Mouse (Mus musculus) brain, adult 2 months (tissue): ENCODE results near the gene Mbl2.
"Not testable (repeated sequence)": the region's sequence is repeated elsewhere in the genome, so short reads cannot be mapped to it uniquely, and the experiment has no call there.

Experiments used
- DNase-seq: peaks from one replicate; pipeline ENCODE4 v3.0.0; 2011; ENCODE audit warnings: low read depth, low spot score

Gene Mbl2

GRCm38 (mm10) chr19:30232691-30233090 lies at the start of gene Mbl2:
Mbl2 (plus strand) TSS chr19:30232942.
- DNase-seq: no peak

- DNase-seq: no peak
Measured at GRCm38 (mm10) chr19:30185536-30185935, 47.2 kb upstream of the Mbl2 start.

- no peak for DNase-seq
Measured at GRCm38 (mm10) chr19:30187232-30187631, 45.5 kb upstream of the Mbl2 start.

GRCm38 (mm10) chr19:30194999-30195398 lies 37.7 kb upstream of the Mbl2 start:
- DNase-seq: no peak

GRCm38 (mm10) chr19:30202177-30202576 lies 30.6 kb upstream of the Mbl2 start:
- no peak for DNase-seq

- peak; percentile 73 for DNase-seq
Measured at GRCm38 (mm10) chr19:30205159-30205816, 27.5 kb upstream of the Mbl2 start.

- no peak for DNase-seq
Measured at GRCm38 (mm10) chr19:30205874-30206273, 26.9 kb upstream of the Mbl2 start.

GRCm38 (mm10) chr19:30206981-30207380 lies 25.8 kb upstream of the Mbl2 start:
- no peak for DNase-seq

GRCm38 (mm10) chr19:30209006-30209405 lies 23.7 kb upstream of the Mbl2 start:
- not testable (repeated sequence) for DNase-seq

- DNase-seq: no peak
Measured at GRCm38 (mm10) chr19:30214026-30214425, 18.7 kb upstream of the Mbl2 start.

GRCm38 (mm10) chr19:30215736-30216135 lies 17.0 kb upstream of the Mbl2 start:
- DNase-seq: not testable (repeated sequence)

GRCm38 (mm10) chr19:30216186-30216585 lies 16.6 kb upstream of the Mbl2 start:
- no peak for DNase-seq

GRCm38 (mm10) chr19:30217335-30217734 lies 15.4 kb upstream of the Mbl2 start:
- DNase-seq: peak; percentile 63

- DNase-seq: not testable (repeated sequence)
Measured at GRCm38 (mm10) chr19:30222593-30222992, 10.1 kb upstream of the Mbl2 start.

- no peak for DNase-seq
Measured at GRCm38 (mm10) chr19:30229477-30229876, 3.3 kb upstream of the Mbl2 start.

GRCm38 (mm10) chr19:30234416-30234815 lies 1.7 kb downstream of the Mbl2 start:
- no peak for DNase-seq

- peak; percentile 18 for DNase-seq
Measured at GRCm38 (mm10) chr19:30247359-30247758, 14.6 kb downstream of the Mbl2 start.

GRCm38 (mm10) chr19:30248822-30249221 lies 16.1 kb downstream of the Mbl2 start:
- peak; percentile 78 for DNase-seq

- DNase-seq: no peak
Measured at GRCm38 (mm10) chr19:30252253-30252652, 19.5 kb downstream of the Mbl2 start.

- no peak for DNase-seq
Measured at GRCm38 (mm10) chr19:30256339-30256738, 23.6 kb downstream of the Mbl2 start.

- peak; percentile 10 for DNase-seq
Measured at GRCm38 (mm10) chr19:30281125-30281524, 48.4 kb downstream of the Mbl2 start.

GRCm38 (mm10) chr19:30287899-30288490 lies 55.3 kb downstream of the Mbl2 start:
- DNase-seq: no peak
